Mouse (Mus musculus) adrenal gland, postnatal 36 days (tissue): ENCODE measurements around the gene Plcl2. TPM values are rescaled to one million over a fixed set of nuclear protein-coding genes. Genes with fewer than 3 reads are reported as not detected.
A peak's percentile ranks its signal among the peaks of the same experiment; 100 is the strongest.
"Not testable (repeated sequence)": the region's sequence is repeated elsewhere in the genome, so short reads cannot be mapped to it uniquely, and the experiment has no call there.

Source experiments
- DNase-seq, 2 experiments: peaks; one replicate each; pipeline ENCODE4 v3.0.0; 2021; ENCODE audit warnings: mixed read lengths in 1 of 2
- total RNA-seq, 2 experiments: library from RNA; stranded (reverse); gene quantifications; 2 replicates each; pipeline ENCODE4 v1.2.3; 2021

Plcl2 gene
- total RNA-seq, 2 experiments from 2014 or later: 58.9 to 75.0 TPM

DNA sequence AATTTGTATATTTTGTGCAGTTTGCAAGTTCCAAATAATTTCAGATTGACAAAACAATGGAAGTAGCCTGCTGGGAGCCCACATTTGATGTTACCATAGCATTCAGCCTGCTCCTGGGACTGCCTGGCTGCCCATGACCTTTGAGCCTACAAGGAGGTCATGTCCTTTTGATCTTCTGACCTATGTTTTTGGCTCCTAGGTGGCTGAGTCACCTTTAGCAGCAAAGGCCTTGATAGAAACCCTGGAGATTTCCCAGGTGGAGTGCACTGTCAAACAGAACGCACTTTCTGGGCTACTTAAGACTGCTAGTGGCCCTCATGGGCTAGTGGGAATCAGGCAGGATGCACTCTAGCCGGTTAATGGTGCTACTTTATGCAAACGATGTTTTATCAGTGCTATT is 112.8 kb downstream of the Plcl2 start:
- DNase-seq: peak in 1 of 2 experiments; percentile 24

DNA sequence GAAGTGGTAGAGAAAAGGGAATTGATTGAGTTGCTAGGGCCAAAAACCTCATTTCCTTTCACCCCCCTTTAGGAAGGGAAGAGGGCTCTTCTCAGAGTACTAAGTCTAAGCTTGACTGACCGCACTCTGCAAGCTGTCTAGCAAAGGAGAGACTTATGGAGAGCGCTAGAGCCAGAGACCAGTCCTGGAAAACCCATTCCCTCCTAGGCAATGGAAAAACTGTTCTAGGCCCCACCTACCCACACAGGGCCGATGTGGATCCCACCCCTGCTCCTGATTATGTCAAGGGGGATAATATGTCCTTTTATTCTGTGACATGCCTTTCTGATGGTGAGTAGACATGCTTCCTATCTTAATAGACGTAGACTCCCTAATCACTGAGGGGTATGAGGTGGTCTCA is 116.4 kb downstream of the Plcl2 start:
- DNase-seq: no peak

DNA sequence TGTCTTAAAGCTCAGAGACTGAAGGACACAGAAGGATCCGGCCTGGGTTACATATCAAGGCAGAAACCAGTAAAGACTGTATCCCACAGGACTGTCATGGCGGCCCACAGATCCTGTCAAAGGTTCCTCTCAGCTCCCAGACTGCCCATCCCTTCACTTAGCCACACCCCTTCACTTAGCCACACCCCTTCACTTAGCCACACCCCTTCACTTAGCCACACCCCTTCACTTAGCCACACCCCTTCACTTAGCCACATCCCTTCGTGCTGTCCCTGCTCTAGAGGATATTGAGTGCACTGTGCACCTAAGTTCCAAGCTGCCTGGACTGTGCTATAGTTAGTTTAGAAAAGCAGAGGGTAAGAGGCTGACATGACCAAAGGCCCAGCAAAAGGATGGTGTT is 118.5 kb downstream of the Plcl2 start:
- DNase-seq: no peak

DNA sequence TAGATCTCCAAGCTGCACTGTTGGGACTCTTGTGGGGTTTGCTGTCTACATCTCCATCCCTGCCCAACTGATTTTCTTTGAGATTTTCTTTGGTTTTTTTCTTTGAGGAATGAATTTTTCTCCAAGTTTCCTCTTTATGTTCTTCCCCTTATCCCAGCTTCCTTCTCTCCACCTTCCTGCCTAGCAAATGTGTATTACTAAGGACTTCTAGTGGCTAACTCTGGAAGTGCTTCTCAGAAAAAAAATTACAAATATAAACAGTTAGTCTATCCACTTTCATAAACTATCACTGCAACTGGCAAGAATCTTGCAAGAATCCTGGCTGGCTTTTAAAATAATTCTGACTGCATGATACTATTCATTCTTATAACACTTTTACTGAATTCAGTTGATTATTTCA is 119.5 kb downstream of the Plcl2 start:
- no peak for DNase-seq

DNA sequence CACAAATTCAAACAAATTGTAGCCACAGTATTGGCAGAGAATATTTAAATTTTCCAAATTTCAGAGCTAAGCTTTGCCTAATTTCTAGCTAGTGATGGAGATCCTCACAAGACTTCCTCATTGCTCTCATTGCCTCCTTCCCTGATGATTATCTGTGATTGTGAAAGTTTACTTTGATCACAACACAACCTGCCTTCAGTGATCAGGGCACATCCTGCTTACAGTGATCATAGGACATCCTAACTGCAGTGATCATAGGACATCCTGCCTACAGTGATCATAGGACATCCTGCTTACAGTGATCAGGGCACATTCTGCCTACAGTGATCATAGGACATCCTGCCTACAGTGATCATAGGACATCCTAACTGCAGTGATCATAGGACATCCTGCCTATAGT is 121.8 kb downstream of the Plcl2 start:
- not testable (repeated sequence) for DNase-seq

DNA sequence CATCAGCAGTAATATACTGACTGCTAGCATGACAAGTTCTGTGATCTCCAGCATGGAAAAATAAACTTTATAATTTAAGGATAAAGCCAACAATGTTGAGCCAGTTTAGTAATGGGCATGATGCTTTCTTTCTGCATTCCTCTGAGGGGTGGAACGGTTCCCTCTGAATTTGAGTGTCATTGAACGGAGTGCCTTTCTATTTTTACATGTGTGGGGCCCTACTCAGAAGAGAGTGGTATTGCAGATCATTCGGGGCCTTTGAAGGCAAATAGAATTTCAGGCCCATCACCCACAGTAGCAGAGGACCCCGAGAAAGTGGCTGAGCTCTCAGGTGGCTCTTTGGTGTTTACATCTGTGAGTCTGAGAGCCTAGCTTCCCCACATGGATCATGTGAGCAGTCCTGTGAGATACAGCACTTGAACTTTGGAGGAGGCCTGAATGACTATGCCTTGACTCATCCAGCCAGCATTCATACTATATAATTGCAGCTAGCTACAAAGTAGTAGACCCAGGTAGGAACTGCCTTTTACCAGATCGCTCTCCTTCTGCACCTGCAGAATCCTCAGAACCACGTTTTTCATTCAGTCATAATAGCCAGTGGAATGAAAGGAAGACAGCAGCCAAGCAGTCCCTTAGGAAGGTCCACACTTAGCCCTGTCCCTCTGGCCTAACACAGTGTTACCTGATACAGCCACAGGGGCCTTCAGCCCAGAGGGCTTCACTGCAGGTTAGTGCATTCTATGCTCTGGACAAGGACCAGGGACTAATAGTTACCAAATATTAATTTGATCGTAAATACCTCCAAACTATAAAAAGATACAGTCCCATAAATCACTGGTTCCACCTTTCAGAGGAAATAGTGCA is 125.0 kb downstream of the Plcl2 start:
- DNase-seq: no peak

DNA sequence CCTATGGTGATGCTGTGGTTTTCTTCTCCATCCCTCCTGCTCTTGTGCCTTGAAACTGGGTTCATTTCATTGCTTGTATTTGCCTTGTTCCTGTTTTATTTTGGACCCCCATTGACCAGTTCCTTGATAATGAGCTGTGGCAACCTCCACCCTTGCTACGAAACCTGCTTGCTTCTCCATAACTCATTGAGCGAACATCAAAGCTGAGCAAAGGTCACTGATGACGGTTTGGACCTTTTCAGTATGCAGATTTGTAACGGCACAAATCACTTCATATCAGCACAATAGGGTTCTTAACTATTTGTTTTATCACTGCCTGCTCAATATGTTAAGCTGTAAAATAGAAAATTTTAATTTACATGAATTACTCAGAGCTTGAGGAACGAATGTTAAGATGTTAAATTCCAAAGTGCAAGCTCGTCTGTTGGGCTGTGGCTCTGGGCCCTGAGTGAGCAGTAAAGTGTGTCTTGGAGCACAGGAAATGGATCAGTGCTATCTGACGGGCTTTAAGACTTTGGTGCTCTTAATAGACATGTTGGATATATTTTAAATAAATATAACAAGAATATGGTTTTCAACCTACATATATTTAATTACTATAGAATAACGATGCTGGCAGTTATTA is 126.9 kb downstream of the Plcl2 start:
- DNase-seq: peak; percentile 55 to 56

DNA sequence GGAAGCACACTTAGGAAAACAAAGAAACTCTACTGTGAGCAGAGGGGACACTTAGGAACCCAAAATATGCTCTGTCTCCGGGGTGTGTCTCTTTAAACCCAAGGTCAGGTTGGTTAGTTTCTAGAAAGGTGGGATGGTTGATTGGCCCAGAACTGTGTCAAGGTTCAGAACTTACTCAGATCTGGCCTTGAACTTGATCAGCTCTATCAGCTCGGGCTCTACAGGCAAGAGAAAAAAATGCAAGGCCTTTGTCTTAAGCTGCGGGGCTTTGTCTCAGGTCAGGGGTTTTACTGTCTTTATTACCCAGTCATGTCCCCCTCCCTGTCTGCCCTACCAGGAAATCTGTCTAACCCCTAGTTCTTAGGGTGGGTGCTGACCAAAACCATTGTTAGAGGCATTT is 129.6 kb downstream of the Plcl2 start:
- DNase-seq: no peak

DNA sequence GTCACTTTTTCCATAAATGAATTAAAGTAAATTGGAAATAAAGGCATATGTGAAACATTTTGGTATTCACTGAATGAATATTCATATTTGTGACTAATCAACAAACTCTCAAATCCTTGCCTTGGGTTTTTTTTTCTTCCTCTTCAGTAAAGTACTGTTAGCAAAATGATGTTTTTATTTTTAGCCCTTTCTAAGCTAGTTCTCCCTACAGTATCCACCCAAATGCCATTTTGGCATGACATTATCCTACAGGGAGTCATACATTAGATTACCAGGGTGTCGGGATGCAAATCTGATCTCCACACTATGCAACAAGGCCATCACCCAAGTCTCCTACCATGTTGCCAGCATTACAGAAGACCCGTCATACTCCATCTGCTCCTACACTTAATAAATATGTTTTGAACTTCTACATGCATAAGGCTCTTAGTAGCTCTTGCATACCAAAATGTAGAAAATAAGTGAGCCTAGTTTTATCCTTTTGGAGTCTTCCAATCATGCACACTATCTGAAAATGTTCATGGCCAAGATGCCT is 131.9 kb downstream of the Plcl2 start:
- no peak for DNase-seq

DNA sequence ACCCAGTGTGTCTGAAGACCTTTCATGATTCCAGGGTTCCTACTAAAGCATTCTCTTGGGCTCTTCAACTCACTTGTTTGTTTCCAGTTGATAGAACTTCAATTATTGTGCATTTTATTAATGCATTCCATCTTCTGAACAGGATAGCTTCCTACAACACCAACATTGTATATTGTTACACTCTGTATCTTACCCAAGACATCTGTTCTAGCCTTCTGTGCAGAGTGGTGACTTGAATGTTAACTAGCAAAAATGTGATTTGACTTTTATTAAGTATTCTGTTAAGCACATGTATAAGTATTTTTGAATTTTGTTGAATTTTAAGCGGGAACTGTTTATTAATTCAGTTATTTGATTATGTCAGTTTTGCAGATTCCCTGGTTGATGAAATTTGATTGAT is 132.7 kb downstream of the Plcl2 start:
- no peak for DNase-seq

DNA sequence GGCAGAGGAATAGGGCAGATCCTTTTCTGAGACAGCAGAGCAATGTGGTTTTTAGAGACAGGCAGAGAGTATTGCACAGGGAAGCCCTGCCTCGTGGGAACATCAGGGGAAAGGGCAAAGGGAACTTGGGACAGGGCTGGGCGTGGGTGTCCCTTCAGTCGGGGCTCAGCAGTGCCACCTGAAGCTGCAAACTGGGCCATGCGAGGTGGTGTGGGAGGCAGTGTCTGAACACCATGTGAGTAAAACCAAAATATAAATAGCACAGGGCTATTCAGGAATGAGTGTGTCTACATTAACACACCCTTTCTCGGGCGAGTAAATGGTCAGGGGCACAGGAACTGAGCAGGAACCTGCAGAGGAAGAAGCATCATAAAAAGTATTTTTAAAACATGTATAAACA is 134.2 kb downstream of the Plcl2 start:
- DNase-seq: no peak

DNA sequence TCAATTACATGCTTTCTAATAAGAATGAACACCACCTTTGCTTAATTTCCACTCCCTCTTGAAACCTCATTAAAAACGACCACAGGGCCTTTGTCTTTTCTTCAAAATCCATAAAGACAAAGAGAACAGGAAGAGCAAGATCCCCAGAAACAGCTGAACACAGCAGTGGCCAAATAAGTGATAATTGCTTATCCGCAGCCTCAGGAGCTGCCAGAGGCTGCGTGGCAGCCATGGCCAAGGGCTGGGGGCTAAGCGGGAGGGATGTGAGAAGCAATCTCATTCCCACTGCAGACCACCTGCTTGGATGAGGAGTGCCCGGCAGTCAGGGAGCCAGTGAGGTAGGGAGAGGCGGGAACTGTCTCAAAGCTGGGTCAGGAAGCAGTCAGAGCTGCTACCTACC is 134.8 kb downstream of the Plcl2 start:
- no peak for DNase-seq

DNA sequence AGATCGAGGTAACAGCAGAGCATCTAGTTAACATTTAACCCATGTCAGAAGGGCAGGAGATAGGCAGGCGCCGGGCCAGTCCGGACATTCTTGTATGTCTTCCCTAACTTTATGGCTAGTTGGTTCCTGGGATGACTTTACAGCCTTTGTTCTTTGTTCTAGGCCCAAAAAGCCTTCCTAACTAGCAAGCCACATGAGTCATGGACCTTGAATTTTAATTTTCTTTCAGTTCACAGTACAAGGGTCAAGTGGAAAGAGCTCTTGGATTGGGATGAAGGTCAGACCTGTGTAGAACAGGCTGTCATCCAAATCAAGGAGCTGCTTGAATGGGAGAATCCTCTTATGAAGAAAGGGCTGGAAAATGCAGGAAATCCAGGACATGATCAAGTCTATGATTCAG is 138.9 kb downstream of the Plcl2 start:
- DNase-seq: peak; percentile 44 to 60

DNA sequence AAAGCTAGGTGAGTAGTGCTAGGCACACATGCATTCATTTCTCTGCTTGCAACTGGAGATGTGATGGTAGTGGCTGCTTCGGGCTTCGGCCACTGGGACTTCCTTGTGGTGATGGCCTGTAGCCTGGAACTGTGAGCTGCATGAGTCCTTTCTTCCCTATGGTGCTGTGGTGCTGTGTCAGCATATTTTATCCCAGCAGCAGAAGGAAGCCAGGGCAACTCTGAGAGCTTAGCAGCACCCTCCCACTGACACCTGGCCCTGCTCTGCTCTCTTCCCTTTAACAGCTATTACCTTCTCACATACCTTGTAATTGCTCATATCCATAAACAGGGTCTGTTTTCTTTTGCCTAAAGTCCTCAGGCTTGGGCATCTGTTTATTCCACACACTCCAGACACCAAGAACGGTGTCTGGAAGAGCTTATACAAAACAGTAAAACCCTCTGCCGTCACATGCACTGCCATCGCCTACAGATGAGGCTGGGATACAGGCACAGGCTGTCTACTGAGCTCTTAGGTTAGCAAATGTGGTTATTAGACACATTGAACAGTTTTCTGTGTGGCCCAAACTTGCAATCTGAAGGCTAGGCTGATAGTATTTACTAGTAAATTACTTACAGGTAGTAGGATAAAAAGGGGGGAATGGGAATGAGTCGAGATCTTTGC is 139.7 kb downstream of the Plcl2 start:
- no peak for DNase-seq

DNA sequence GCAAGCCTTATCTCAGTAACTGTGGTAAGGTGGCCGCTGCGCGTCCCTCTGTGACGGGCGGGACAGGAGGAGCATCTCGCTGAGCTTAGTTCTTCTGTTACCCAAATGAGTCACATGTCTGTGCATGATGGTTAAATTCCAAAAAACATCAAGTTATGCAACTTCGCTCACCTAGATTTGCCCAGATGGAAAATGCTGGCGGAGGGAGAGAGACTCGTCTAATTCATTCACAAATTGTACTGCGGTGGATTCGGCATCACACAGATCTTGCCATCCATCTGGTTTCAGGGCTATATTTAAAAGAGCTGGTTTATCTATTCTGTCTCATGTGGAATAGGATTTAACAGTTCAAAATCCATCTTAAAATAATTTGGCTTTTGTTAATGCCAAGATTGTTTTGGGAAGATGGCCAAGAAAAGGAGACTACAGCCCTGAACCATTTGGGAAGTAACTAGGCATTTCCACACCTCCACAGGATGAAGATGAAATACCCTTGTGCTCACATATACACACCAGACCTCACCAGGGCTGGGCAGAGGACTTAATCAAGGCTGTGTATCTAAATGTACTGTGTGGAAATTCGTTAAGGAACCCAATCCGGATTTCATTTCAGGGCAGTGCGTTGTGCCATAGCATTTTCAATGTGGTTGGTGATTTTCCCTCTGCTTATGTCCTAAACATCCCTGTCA is 141.5 kb downstream of the Plcl2 start:
- DNase-seq: no peak

DNA sequence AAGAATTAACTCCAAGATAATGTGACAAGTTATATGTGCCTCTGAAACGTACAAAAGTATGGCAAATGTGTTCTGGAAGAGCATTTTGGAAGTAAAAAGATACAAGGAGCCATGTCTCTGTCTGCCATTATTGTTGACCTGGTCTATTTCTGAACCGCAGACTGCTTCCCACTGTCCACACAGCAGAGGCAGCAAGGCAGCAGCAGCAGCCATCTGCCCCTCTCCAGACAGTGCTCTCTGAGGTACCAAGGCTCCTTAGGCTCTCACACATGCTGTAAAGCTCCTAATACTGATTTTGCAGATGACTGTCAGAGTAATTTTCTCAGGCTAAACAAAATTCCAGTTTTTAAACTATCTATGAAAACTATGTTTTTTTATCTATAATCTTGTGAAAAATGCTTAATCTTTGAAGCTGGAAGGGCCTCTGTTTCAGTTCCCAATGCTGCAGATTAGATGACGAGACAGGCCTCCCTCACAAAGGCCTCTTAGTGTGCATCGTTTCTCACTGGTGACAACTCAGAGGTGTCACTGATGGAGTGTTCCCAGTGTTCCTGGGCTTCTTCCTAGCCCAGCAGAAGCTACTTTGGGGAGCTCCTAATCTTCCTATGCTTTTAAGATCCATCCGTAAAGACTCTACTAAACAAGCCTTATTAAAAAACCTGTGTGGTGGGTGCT is 145.7 kb downstream of the Plcl2 start:
- no peak for DNase-seq

DNA sequence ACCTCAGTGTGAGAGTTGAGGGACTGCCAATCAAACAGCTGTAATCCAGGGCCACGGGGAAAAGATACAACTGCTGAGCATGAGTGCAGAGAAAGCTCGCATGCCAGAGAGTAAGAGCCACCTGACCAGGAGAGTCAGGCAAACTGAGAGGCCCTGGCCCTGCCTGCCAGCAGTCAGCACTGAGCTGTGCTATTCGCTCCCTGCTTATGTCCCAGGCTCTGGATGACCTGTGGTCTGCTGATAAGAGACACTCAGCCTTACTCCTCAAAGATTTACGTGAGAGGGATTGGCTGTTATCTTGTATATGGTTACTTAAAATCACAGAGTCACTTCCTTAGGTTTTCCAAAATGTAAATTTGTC is 146.2 kb downstream of the Plcl2 start:
- no peak for DNase-seq

DNA sequence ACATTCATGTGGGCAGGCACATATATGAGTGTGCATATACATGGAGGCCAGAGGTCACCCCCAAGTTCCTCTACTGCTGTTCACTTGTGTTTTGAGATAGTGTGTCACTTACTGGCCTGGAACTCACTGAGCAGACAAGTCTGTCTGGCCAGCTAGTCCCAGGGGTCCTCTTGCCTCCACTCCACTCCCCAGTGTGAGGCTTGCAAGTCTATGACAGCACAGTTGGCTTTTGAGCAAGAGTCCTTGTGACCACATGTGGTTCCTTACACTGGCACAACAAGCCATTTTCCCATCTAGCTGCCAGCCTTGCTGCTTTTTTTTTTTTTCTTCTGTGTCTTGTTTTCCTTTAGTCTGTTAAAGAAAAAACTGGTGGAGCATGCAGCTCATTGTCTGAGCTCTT is 148.1 kb downstream of the Plcl2 start:
- peak; percentile 23 to 58 for DNase-seq

DNA sequence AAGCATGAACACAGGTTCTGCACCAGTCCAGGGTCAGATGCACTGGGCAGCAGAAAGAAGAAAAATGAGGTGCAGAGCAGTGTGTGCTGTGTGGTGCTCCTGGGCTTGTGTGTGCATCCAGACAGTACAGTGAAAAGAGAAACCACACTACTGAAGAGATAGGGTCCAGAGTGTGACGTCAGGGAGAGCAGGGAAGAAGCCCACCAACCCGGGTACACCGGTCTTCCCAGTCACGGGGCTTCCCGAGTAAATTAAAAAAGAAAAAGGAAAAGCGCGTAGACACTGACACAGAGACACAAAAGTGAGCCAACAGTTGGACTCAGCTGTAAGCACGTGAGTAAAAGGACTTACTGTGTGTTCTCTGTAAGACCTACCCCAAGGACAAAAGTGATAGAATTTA is 149.7 kb downstream of the Plcl2 start:
- DNase-seq: no peak

DNA sequence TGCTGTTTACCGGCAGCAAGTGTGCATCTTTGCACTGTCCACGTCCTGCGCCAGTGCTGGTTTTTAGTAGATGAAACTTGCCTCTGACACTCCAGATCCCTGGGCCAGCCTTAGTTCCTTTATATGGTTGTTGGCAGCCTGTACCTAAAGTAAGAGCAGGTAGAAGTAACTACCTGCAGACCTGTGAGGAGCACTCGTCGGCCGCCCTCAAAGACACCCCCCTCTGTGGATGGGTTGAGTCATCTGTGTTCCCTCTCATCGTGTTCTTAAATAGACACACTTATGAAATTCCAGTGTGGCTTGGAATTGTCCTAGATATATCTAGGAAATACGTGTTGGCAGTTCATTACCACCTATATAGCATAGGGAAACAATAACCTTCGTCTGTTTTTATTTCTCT is 158.4 kb downstream of the Plcl2 start:
- DNase-seq: no peak

DNA sequence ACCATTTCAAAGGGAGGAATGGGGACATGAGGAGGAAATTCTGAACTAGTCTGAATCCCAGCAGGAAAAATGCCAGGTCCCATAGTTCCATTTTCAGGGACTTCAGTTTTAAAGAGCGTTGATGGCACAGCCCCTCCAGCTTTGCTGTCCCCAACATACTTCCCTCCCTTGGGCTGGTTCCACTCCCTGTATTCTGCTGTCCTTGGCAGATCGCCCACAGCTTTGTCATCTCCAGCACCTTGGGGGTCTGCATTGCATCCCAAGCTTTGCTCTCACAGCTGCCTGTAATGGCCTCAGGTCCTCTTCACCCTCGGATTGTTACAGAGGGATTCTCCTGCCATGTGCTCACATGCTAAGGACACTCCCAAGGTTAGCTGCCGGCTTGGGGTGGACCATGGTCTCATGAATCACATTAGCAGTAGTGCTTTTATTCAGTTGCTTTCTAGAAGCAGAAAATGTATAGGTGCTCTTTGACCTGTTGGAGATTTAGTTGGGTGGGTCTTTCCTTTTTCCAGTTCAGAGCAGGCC is 159.5 kb downstream of the Plcl2 start:
- DNase-seq: peak; percentile 61 to 68

DNA sequence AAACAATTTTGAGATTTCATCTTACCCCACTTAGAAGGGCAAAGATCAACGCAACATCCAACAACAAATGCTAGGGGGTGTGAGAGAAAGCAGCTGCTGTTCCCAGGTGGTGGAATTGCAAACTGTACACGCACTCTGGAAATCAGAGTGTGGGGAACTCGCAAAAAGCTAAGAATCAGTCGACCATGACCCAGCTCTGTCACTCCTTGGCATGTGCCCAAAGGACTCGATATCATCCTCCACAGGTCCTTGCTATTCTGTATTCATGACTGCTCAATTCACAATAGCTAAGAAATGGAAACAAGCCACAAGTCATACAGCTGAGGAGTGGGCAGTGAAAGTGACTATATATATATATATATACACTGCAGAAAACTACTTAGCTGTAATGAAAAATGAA is 162.2 kb downstream of the Plcl2 start:
- DNase-seq: peak; percentile 69 to 72
